Mouse (Mus musculus): ENCODE results near the gene Trim41. TPM values are rescaled to one million over a fixed set of nuclear protein-coding genes. Genes with fewer than 3 reads are reported as not detected.

The Trim41 gene
- polyA plus RNA-seq (2015; fragmentation: Nextera tagmentation; extraction: Ambion mirVana), result 4.3 TPM in 2 replicates

GRCm38 (mm10) chr11:48816800-48817665 is at the start of gene Trim41:
Gene Trim41, minus strand, starts transcription at chr11:48817353.
- Histone ChIP-seq H3K9me3 (replicated peaks) (no peaks in the 10 kb centered on the region), H3K27ac (peak within 1 kb of the TSS; percentile 99), H3K4me3 (peak within 1 kb of the TSS; percentile 89), H3K27me3 (no peaks in the 10 kb centered on the region), H3K4me2 (peak within 1 kb of the TSS; percentile 81), H3K36me3 (peaks cover 20% of the 10 kb centered on the region), H3K9ac (peak within 1 kb of the TSS; percentile 92), H3K4me1 (replicated peaks) (peaks cover 25% of the 10 kb centered on the region)
- WGBS, result under 1% methylated on average over 77 of the region's 77 CpGs
- peak; percentile 96 for ATAC-seq (replicated peaks; ENCODE audit: insufficient number of reproducible peaks, insufficient read depth, low FRiP score, low read depth)

- ATAC-seq (replicated peaks; ENCODE audit: insufficient number of reproducible peaks, insufficient read depth, low FRiP score, low read depth), result no peak
- H3K9ac ChIP-seq, result no peak overlapping the region
- H3K36me3 ChIP-seq, result peaks cover 7% of the 10 kb centered on the region; the same call in 1 of the 2 replicates
- H3K27ac ChIP-seq, result no peak overlapping the region
- no peaks in the 10 kb centered on the region for H3K9me3 ChIP-seq (replicated peaks)
- no peak overlapping the region for H3K4me3 ChIP-seq
- H3K27me3 ChIP-seq, result no peaks in the 10 kb centered on the region
- peaks cover 25% of the 10 kb centered on the region for H3K4me1 ChIP-seq (replicated peaks)
- no peak overlapping the region for H3K4me2 ChIP-seq
- 89% methylated on average over 9 of the region's 9 CpGs for WGBS
Measured at GRCm38 (mm10) chr11:48866481-48866880, 49.3 kb upstream of the Trim41 start.

GRCm38 (mm10) chr11:48863808-48864207 is 46.7 kb upstream of the Trim41 start:
- no peak overlapping the region for H3K27ac ChIP-seq
- H3K9ac ChIP-seq, result no peak overlapping the region
- peaks cover 7% of the 10 kb centered on the region for H3K4me1 ChIP-seq (replicated peaks)
- peaks cover 7% of the 10 kb centered on the region; the same call in 1 of the 2 replicates for H3K36me3 ChIP-seq
- H3K9me3 ChIP-seq (replicated peaks), result no peaks in the 10 kb centered on the region
- 75% methylated on average over 3 of the region's 3 CpGs for WGBS
- no peak for ATAC-seq (replicated peaks; ENCODE audit: insufficient number of reproducible peaks, insufficient read depth, low FRiP score, low read depth)
- no peak overlapping the region for H3K4me3 ChIP-seq
- H3K27me3 ChIP-seq, result 0 out of 2 replicates have a peak, but pooled peaks cover 7% of the 10 kb centered on the region
- no peak overlapping the region for H3K4me2 ChIP-seq

DNA sequence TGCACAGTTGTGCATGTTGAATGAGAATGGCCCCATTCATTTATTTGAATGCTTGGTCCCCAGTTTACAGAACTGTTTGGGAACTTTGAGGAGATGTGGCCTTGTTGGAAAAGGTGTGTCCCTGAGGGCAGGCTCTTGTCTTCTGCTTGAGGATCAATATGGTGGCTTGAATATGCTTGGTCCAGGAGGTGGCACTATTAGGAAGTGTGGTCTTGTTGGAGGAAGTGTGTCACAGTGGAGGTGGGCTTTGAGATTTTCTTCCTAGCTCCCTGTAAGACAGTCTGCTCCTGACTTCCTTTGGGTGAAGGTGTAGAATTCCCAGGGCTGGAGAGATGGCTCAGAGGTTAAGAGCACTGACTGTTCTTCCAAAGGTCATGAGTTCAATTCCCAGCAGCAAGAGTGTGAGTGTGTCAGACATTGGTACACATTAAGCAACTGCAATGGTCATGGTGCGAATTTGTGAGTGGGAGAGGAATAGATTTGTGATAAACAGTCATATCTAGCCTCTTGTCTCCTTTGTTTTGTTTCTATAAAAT is 45.7 kb upstream of the Trim41 start:
- H3K27ac ChIP-seq, result no peak overlapping the region
- H3K4me2 ChIP-seq, result no peak overlapping the region
- 0 out of 2 replicates have a peak, but pooled peaks cover 7% of the 10 kb centered on the region for H3K27me3 ChIP-seq
- H3K9me3 ChIP-seq (replicated peaks), result no peaks in the 10 kb centered on the region
- no peak overlapping the region for H3K9ac ChIP-seq
- no peak overlapping the region for H3K4me3 ChIP-seq
- H3K36me3 ChIP-seq, result peaks cover 7% of the 10 kb centered on the region; the same call in 1 of the 2 replicates
- 81% methylated on average over 1 of the region's 1 CpGs for WGBS
- ATAC-seq (replicated peaks; ENCODE audit: insufficient number of reproducible peaks, insufficient read depth, low FRiP score, low read depth), result no peak
- H3K4me1 ChIP-seq (replicated peaks), result peaks cover 14% of the 10 kb centered on the region

GRCm38 (mm10) chr11:48859014-48859413 is 41.9 kb upstream of the Trim41 start:
- ATAC-seq (replicated peaks; ENCODE audit: insufficient number of reproducible peaks, insufficient read depth, low FRiP score, low read depth), result no peak
- H3K36me3 ChIP-seq, result no peaks in the 10 kb centered on the region
- under 1% methylated on average over 6 of the region's 6 CpGs for WGBS
- H3K9ac ChIP-seq, result no peak overlapping the region
- H3K4me2 ChIP-seq, result peak overlapping the region; percentile 79
- H3K4me1 ChIP-seq (replicated peaks), result peaks cover 29% of the 10 kb centered on the region
- 0 out of 2 replicates have a peak, but pooled peaks cover 7% of the 10 kb centered on the region for H3K27me3 ChIP-seq
- no peak overlapping the region for H3K27ac ChIP-seq
- peak overlapping the region; percentile 60; the same call in 1 of the 2 replicates for H3K4me3 ChIP-seq
- no peaks in the 10 kb centered on the region for H3K9me3 ChIP-seq (replicated peaks)

GRCm38 (mm10) chr11:48853474-48854180 is 36.5 kb upstream of the Trim41 start:
- under 1% methylated on average over 31 of the region's 31 CpGs for WGBS
- Histone ChIP-seq H3K27me3 (0 out of 2 replicates have a peak, but pooled peaks cover 8% of the 10 kb centered on the region), H3K36me3 (no peaks in the 10 kb centered on the region), H3K9ac (peak overlapping the region; percentile 52), H3K9me3 (replicated peaks) (no peaks in the 10 kb centered on the region), H3K4me3 (peak overlapping the region; percentile 60), H3K4me2 (peak overlapping the region; percentile 79), H3K4me1 (replicated peaks) (peaks cover 40% of the 10 kb centered on the region), H3K27ac (peak overlapping the region; percentile 35; the same call in 1 of the 2 replicates)
- ATAC-seq (replicated peaks; ENCODE audit: insufficient number of reproducible peaks, insufficient read depth, low FRiP score, low read depth), result peak; percentile 61

- Histone ChIP-seq H3K9ac (peak overlapping the region; percentile 52), H3K27ac (peak overlapping the region; percentile 35), H3K36me3 (no peaks in the 10 kb centered on the region), H3K4me3 (peak overlapping the region; percentile 60), H3K4me2 (peak overlapping the region; percentile 79), H3K4me1 (replicated peaks) (peaks cover 32% of the 10 kb centered on the region), H3K27me3 (0 out of 2 replicates have a peak, but pooled peaks cover 8% of the 10 kb centered on the region), H3K9me3 (replicated peaks) (no peaks in the 10 kb centered on the region)
- 5% methylated on average over 23 of the region's 23 CpGs for WGBS
- 0 out of 2 replicates have a peak, but pooled peaks have one; percentile 11 for ATAC-seq (replicated peaks; ENCODE audit: insufficient number of reproducible peaks, insufficient read depth, low FRiP score, low read depth)
Measured at GRCm38 (mm10) chr11:48852624-48853473, 35.7 kb upstream of the Trim41 start.

GRCm38 (mm10) chr11:48852190-48852589 is 35.0 kb upstream of the Trim41 start:
- Histone ChIP-seq H3K9ac (no peak overlapping the region), H3K9me3 (replicated peaks) (no peaks in the 10 kb centered on the region), H3K27me3 (0 out of 2 replicates have a peak, but pooled peaks cover 8% of the 10 kb centered on the region), H3K4me1 (replicated peaks) (peaks cover 27% of the 10 kb centered on the region), H3K36me3 (no peaks in the 10 kb centered on the region), H3K27ac (peak overlapping the region; percentile 35; the same call in 1 of the 2 replicates), H3K4me3 (peak overlapping the region; percentile 60; the same call in 1 of the 2 replicates), H3K4me2 (peak overlapping the region; percentile 79)
- 73% methylated on average over 4 of the region's 4 CpGs for WGBS
- ATAC-seq (replicated peaks; ENCODE audit: insufficient number of reproducible peaks, insufficient read depth, low FRiP score, low read depth), result no peak

DNA sequence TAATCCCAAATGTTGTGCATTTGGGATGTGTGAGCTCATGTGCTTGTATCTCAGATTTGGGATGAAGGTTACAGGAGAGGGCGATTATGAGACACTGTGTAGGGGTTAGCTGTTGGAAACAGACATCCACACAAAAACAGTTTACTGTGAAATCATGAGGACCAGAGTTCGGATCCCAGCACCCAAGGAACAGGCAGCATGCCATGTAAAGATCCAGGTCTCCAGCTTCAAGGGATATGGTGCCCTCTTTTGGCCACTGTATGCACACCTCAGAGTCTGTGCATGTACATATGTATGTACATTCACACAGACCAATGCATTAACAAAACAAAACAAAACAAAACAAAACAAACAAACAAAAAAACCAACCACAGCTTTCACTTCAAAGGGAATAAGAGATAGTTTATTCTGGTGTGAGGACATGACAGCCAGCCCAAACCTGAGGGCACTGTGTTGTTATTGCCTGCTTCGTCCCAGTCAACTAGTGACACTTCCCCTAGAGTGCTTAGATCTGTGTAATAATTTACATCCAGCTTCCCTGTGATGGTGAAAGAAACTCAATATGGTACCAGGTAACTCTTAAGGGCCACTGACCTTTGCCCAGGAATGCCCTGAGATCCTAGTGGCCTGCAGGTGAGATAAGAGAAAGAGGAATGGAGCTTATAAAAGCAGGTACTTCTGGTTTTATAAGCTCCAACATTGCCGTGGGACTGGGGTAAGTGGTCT is 34.3 kb upstream of the Trim41 start:
- no peak overlapping the region for H3K4me3 ChIP-seq
- no peaks in the 10 kb centered on the region for H3K9me3 ChIP-seq (replicated peaks)
- no peak overlapping the region for H3K9ac ChIP-seq
- ATAC-seq (replicated peaks; ENCODE audit: insufficient number of reproducible peaks, insufficient read depth, low FRiP score, low read depth), result no peak
- peaks cover 24% of the 10 kb centered on the region for H3K4me1 ChIP-seq (replicated peaks)
- H3K4me2 ChIP-seq, result no peak overlapping the region
- no peaks in the 10 kb centered on the region for H3K36me3 ChIP-seq
- 0 out of 2 replicates have a peak, but pooled peaks cover 8% of the 10 kb centered on the region for H3K27me3 ChIP-seq
- no peak overlapping the region for H3K27ac ChIP-seq
- 78% methylated on average over 4 of the region's 4 CpGs for WGBS

DNA sequence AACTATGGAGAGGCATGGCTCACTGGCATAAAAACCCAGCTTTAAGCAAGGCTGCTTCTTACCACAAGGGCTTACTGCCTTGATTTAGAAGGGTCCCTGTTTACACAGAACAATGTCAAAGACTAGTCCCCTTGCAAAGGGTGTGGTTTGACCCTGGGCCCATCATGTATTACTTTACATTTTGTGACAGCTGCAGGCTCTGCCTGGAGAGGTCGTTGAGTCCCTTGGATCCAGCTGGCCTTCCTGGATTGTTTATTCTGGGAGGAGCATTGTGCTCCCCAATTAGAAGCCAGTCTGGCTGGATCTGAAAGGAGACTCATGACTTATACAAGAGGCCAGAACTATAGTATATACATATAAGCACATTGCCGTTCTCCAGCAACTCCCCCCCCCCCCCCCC is 33.1 kb upstream of the Trim41 start:
- Histone ChIP-seq H3K4me3 (no peak overlapping the region), H3K4me2 (no peak overlapping the region), H3K27ac (no peak overlapping the region), H3K27me3 (0 out of 2 replicates have a peak, but pooled peaks cover 8% of the 10 kb centered on the region), H3K36me3 (no peaks in the 10 kb centered on the region), H3K9me3 (replicated peaks) (no peaks in the 10 kb centered on the region), H3K9ac (no peak overlapping the region), H3K4me1 (replicated peaks) (peaks cover 24% of the 10 kb centered on the region)
- 49% methylated on average over 2 of the region's 2 CpGs for WGBS
- no peak for ATAC-seq (replicated peaks; ENCODE audit: insufficient number of reproducible peaks, insufficient read depth, low FRiP score, low read depth)
